Mouse (Mus musculus): ENCODE data around the gene Ctnna2.

DNA sequence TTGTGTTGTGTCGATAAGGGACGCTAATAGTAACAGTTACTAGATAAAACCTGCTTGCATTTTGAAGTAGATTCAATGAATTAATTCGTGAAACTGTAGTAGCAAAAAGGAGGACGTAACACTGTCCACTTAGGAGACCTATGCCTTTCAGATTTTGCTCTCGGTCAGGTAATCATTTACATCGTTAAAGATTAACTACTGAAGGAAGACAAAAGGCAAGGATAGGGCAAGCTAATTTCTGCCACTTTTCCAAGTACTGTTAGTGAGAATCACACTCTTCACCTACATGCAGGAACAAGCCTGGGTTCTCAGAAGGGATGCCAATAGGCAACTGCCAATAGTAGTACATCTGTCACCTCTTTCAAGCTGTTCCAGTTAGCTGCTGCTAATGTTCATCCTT, 578.7 kb downstream of the Ctnna2 start:
- TF ChIP-seq ZC3H11A (IDR thresholded peaks at IDR 0.05; ENCODE audit: borderline replicate concordance, low read depth, low read length) (no peak), HCFC1 (IDR thresholded peaks at IDR 0.05; ENCODE audit: borderline replicate concordance, insufficient read depth, low read length) (no peak), ZNF384 (IDR thresholded peaks at IDR 0.05; ENCODE audit: low read depth, low read length) (no peak)

All from ES-E14 (cell line).